Mouse (Mus musculus) cerebellum, postnatal 14 days (tissue): ENCODE measurements at regions not wholly inside any gene's neighbourhood (a gene's known extent, or its start where the extent isn't known, plus 50 kb on each side); places are given as distances from the start of the nearest gene placed in this dataset.

ENCODE experiments used
- DNase-seq, 2 experiments: peaks; one replicate each; pipeline ENCODE4 v3.0.0; 2021; ENCODE audit warnings: mixed read lengths in 2 of 2

DNA sequence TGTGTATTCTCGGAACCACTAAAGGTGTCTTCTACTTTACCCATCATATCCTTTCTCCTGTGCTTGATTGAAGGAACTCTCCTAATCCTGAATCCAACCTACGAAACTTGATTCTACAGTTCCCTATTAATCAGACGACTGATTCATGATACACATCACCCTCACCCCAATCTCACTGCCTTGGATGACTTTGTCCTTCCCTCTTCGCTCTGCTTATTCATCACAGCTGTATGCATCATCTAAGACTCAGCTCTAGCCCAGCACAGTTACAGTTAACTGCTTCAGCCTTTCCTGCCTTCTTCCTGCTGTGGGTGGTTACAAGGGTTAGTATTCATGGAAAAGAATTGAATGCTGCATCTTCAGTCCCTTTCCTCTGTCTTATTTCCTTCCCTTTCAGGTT is 640.1 kb upstream of the Cited2 start:
- DNase-seq, result no peak

DNA sequence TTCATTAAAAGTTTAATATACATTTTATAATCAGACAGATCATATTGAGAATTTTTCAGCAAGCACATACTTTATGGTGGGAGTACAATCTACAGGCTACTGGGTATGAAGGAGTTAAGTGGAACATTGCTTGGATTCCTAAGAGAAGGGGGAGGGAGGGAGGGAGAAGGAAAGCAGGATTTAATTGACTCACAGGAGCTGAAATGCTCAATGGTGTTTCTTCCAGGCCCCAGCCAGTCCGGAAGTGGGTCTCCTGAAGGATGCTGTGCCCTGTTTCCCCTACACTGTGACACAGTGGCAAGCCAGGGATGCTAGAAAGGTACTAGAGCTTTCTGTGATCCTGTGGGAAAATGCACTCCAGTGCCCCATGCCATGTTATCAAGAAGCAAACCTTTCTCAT is 621.0 kb upstream of the Cited2 start:
- no peak for DNase-seq

- no peak for DNase-seq
Measured at GRCm38 (mm10) chr10:17103416-17103815, 619.6 kb upstream of the Cited2 start.

DNA sequence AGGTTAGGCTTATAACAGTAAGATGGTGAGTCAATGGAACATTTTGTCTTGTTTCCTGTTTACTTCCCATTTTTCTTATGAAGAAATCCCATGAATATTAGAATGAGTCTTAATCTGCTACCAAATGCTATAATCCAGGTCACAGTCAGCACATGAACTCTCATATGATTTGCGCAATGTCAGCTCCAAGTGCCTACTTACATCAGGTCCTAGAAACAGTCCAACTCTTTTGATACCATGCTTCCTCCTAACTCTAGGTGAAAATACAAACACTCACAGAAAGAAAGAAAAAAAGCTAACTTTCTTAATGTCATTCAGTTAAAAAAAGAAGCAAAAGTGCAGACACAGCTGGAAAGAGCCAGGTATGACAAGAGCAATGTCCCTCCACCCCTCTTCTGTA is 616.2 kb upstream of the Cited2 start:
- DNase-seq, result no peak

- no peak for DNase-seq
Measured at GRCm38 (mm10) chr10:17111071-17111470, 611.9 kb upstream of the Cited2 start.

DNA sequence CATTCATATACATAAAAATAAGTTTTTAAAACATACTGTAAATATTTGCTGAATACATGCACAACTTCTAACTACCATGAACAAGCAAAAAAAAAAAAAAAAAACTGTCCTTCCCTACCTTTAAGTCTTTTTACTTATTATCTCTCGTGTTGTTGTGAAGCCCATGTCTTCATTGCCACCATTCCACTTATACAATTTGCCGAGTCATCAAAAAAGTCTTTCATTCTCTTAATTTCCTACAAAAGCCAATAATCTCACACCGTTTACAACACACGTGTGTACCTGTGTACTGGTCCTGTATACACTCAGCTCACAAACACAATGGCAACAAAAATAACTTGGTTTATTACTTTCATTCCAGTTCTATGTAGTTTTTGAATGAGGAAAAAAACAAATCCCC is 608.2 kb upstream of the Cited2 start:
- no peak for DNase-seq

DNA sequence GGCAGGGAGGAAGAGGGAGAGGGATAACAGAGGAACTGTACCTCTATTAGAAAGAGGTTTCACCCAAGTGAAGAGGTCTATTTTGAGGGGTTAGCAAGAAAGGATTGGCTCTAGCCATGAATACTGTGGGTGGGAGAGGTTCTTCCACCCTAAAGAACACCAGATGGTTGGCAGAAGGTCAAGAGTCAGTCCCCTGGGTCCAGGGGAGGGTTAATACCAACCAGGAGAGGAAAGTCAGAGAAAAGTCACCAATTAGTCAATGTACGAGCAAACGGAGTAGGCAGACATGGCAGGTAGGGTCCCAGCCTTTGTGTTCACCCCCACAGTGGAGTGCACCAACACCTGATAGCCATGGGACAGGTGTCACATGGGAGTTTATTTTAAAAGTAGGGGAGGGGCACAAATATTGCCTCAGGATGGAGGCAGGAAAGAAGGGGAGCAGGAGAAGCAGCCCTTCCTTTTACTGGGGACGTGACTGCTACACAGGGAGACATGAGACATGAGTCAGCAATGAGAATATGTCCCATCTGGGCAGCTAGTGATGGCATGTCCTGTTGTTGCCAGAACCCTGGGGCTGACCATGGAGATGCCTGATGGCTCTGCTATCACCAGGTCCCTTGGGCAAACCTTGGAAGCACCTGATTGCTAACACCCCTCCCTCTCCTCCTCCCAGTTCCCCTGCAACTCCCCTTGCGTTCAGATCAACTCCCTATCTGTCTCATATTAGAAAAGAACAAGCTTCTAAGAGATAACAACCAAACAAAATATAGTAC is 593.4 kb upstream of the Cited2 start:
- peak; percentile 77 to 84 for DNase-seq

DNA sequence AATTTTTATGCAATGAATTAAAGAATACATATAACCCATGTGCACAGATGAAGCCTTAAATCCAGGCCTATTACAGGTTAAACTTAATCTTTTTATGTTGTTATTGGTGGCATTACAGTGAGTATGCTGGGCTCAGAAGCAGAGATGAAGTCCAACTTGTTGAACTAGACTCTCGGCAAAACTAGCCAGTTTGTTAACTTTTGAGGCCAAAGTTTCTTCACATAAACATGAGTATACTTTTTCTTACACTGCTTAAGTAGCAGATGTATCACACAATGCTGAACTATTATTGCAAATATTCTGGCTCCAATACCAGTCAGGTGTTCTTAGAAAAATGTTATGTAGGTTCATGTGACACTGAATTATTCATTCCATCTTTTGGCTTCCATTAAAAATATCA is 592.4 kb upstream of the Cited2 start:
- DNase-seq, result no peak

GRCm38 (mm10) chr10:17131763-17132162 is 591.3 kb upstream of the Cited2 start:
- DNase-seq, result peak in 1 of 2 experiments; percentile 41

GRCm38 (mm10) chr10:17175385-17175784 is 547.6 kb upstream of the Cited2 start:
- no peak for DNase-seq

GRCm38 (mm10) chr10:17177054-17177453 is 546.0 kb upstream of the Cited2 start:
- DNase-seq, result no peak

DNA sequence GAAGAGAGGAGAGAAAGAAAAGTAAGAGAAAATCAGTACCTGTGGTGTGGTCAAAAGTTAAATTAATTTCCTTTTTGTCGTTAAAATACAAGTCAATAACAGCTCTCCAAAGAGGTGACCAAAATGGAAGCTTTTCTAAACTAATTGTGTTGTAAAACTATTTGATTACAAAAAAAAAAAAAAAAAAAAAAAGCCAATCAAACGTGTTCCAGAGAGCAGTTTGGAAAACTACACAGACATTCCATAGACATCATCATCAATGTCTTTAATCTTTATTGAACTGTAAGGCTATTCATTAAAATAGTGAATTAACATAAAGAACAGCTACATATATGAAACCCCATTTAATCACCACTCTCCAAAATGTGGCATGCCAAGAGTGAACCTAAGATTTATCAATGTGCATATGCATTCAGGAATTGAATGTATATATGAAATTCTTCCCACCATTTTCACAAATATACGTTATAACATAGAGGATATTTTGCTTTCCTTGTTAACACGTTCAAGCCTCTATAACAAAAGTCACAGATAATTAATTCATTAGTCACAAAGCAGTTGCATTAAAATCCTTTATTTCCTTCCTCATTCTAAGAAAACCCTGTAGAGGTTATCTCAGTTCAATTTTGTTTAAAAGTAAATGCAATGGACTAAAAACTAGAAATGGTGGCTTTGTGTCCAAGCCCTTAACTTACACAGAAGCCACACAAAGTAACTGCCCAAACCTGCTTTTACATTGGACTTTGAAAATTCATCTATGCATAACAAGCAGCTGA is 545.3 kb upstream of the Cited2 start:
- no peak for DNase-seq

DNA sequence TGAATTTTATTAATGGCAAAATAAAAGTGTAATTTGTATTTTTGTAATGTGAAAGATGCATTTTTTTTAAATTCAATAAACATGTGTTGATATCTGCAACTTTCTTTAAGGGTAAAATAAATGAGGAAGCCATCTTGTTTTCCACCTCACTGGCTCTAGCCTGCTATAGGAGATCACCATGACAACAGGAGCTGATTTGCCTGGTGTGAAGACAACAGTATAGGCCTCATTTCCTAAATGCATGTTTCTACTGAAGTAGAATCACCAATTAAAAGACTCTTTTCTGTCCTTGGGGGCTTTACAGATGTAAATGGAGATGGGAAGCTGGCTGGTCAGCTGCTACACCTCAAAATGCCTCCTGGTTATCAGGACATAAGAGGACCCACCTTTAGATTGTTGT is 544.4 kb upstream of the Cited2 start:
- DNase-seq, result no peak

GRCm38 (mm10) chr10:17184418-17184817 is 538.6 kb upstream of the Cited2 start:
- DNase-seq, result no peak

- no peak for DNase-seq
Measured at GRCm38 (mm10) chr10:17196205-17196604, 526.8 kb upstream of the Cited2 start.

- DNase-seq, result no peak
Measured at GRCm38 (mm10) chr10:17196636-17197035, 526.4 kb upstream of the Cited2 start.

DNA sequence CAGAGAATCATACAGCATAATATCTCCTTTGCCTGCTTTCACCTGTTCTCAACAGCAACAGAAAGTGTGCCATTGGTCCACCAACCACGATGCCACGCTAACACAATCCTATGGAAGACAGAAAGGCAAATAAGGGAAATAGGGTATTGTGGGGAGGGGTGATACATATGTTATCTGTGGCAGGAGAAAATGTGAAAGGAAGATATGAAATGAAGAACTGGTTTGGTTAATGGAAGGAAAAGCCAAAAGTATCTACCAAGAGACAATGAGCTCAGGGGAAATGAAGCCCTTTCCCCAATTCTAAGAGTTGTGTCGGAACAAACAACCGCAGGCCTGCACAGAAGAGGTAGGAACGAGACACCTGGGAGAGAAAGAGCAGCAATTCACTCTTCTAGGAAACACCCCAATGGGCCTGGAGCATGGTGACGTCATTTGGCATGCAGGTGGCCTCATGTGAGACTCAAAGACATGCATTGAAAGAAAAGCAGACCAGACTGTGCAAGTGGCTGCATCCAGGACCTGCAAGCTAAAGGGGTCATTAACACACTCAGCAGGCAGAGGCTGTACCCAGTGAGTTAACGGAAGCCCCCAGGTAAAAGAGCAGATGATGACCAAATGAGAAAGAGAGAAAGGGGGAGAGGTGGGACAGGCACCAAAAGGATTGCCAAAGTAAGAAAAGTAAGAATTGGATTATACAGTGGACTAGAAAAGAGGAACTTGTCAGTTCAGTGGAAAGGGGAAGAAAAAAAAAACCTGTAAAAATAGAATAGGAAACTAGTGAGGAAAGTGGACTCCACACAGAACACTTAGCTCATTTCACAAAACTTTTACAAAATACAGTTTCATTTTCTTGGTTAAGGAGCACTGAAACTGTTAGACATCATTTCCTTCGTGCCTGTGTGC is 522.2 kb upstream of the Cited2 start:
- DNase-seq, result peak; percentile 30 to 38

DNA sequence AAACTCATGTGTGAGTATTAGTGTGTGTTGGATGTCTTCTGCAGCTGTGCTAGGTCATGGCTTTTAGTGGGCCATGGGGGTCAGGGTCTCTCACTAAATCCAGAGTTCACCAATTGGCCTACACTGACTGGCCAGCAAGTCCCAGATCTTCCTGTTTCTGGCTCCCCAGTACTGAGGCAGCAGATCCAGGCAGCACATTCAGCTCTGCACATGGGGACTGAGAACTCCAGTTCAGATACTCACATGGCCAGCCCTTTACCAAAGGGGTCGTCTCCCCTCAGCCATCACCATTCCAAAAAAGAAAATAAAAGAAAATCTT is 521.6 kb upstream of the Cited2 start:
- DNase-seq, result no peak

DNA sequence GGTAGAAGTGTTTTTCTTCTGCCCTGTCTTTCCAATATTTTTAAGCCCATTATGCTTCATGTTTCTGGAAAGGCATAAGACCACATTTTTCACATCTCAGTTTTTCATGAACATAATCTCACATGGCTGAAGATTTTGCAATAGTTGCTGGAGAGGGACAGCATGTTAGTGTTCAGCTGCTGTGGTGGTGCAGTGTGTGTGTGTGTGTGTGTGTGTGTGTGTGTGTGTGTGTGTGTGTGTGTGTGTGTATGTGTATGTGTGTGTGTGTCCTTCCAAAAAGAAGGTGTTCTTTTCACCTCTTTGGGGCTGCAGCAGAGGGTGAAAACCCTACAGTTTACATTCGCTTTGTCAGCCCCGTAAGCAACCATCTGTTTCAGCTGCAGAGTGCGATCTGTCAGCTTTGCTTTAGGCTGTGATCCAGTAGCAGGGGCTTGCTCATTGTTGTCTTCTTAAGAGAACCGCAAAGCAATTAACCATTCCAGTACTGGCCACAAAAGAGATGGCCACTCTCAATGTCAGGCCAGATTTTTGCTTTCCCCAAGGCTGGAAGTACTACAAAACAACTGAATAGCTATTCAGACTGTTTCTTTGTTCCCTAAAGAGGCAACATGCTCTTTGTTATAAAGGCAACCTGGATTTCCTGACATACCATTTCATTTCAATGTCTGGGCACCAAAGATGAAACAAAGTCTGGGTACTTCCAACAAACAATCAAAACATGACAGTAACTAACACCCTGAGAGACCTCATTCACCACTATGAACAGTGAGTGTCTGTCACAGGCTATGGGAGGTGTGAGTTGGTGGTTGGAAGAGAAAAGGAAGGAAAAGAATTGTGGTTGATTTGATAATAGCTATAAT is 520.2 kb upstream of the Cited2 start:
- DNase-seq, result peak; percentile 27 to 39

DNA sequence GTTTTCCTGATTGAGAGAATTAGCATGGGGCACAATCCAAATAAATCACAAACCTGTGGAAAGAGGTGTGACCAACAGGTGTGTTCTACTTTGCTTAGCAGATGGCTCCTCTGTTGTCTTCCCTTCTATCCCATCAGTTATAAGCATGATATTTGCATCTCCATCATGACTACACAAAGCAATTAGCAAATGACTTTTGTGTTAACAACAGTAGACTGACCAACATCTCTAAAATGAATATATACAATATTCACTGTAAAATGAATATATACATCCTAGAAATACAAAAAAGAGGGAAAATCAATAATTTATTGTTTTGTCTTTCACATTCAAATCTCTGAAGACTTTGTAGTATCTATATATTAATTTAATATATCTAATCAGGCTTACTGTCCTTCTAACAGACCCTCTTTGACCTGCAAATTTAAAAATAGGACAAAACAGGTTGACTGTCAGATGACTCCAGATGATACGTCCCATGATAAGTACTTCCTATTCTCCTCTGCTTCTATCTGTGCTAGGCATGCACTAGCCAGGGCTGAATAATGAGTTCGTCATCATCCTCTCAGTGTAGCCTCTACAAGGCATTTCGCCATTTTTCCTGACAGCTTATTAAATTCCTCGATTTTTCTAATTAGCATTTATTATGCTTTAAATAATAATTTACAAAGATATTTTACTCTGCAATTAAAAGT is 519.5 kb upstream of the Cited2 start:
- DNase-seq, result no peak

GRCm38 (mm10) chr10:17204153-17204552 is 518.9 kb upstream of the Cited2 start:
- no peak for DNase-seq
